Mouse (Mus musculus) gastrocnemius, postnatal 10 days (tissue): ENCODE data around the gene Tnf. TPM values are rescaled to one million over a fixed set of nuclear protein-coding genes. Genes with fewer than 3 reads are reported as not detected.

Experiments
- DNase-seq: peaks from one replicate; pipeline ENCODE4 v3.0.0; 2021; ENCODE audit warnings: mixed read lengths
- microRNA-seq, 2 experiments: library from miRNA; unstranded; fragments of <30 nt; microRNA quantifications; one replicate each; pipeline ENCODE4 v1.2.0; 2021
- total RNA-seq, 2 experiments: library from RNA; stranded (reverse); gene quantifications; 2 replicates each; pipeline ENCODE4 v1.2.3; 2021

Tnf gene
- total RNA-seq, 2 experiments from 2014 or later, result 0.23 to 0.99 TPM

GRCm38 (mm10) chr17:35153077-35153476, 48.7 kb downstream of the Tnf start:
- no peak for DNase-seq

GRCm38 (mm10) chr17:35152121-35152520, 49.7 kb downstream of the Tnf start:
- no peak for DNase-seq

Small RNA genes within 50 kb of the gene (microRNA-seq; reads per million reads assigned to microRNA genes)
- gene Mir6973a (0 reads per million in 2 experiments), gene Mir6974 (0 reads per million in 2 experiments), gene Mir6975 (0.50 to 0.95 reads per million in 2 experiments), gene Mir8094 (0 reads per million in 2 experiments)

Other genes starting within 250 kb of the Tnf start
- 1 to 10 TPM; 2.2 to 4.3 TPM for gene Hspa1b, start 242.8 kb downstream of the Tnf start, total RNA-seq
- not detected for gene Gm20481, start 232.1 kb downstream of the Tnf start, total RNA-seq
- 1 to 10 TPM; 3.8 to 6.4 TPM for gene Hspa1a, start 229.9 kb downstream of the Tnf start, total RNA-seq
- gene Hspa1l, start 229.3 kb downstream of the Tnf start, total RNA-seq, result 1 to 10 TPM; 6.2 to 9.9 TPM
- 10 to 100 TPM; 24.7 to 28.2 TPM for gene Lsm2, start 220.1 kb downstream of the Tnf start, total RNA-seq
- gene Vars, start 201.0 kb downstream of the Tnf start, total RNA-seq, result 10 to 100 TPM; 31.4 to 40.7 TPM
- gene Vwa7, start 185.4 kb downstream of the Tnf start, total RNA-seq, result 1 to 10 TPM; 2.0 to 2.5 TPM
- gene Sapcd1, start 174.0 kb downstream of the Tnf start, total RNA-seq, result 1 to 10 TPM; 2.8 to 3.1 TPM
- gene Msh5, start 155.3 kb downstream of the Tnf start, total RNA-seq, result 1 to 10 TPM; 1.5 to 3.5 TPM
- gene Clic1, start 152.0 kb downstream of the Tnf start, total RNA-seq, result 10 to 100 TPM; 39.2 to 50.5 TPM
- gene Ddah2, start 143.0 kb downstream of the Tnf start, total RNA-seq, result 10 to 100 TPM; 45.3 to 51.9 TPM
- gene Ly6g6c, start 136.6 kb downstream of the Tnf start, total RNA-seq, result not detected
- under 1 TPM in 1 of 2 experiments, not detected in 1; 0.20 TPM for gene Mpig6b, start 135.8 kb downstream of the Tnf start, total RNA-seq
- not detected for gene Ly6g6e, start 125.1 kb downstream of the Tnf start, total RNA-seq
- under 1 TPM in 1 of 2 experiments, not detected in 1; 0.97 TPM for gene Ly6g6d, start 123.9 kb downstream of the Tnf start, total RNA-seq
- under 1 TPM in 1 of 2 experiments, not detected in 1; 0.23 TPM for gene Ly6g6f, start 116.4 kb downstream of the Tnf start, total RNA-seq
- 10 to 100 TPM; 59.1 to 65.0 TPM for gene Abhd16a, start 112.7 kb downstream of the Tnf start, total RNA-seq
- gene Ly6g5c, start 93.7 kb downstream of the Tnf start, total RNA-seq, result not detected
- under 1 TPM in 1 of 2 experiments, not detected in 1; 0.34 TPM for gene Ly6g5b, start 86.6 kb downstream of the Tnf start, total RNA-seq
- 1 to 10 TPM; 4.9 to 6.3 TPM for gene Gpank1, start 80.6 kb downstream of the Tnf start, total RNA-seq
- gene Csnk2b, start 80.0 kb downstream of the Tnf start, total RNA-seq, result 100 to 1,000 TPM; 165 to 166 TPM
- 10 to 100 TPM; 11.8 to 18.8 TPM for gene D17H6S53E, start 75.6 kb downstream of the Tnf start, total RNA-seq
- gene Apom, start 70.0 kb downstream of the Tnf start, total RNA-seq, result not detected
- gene Bag6, start 66.8 kb downstream of the Tnf start, total RNA-seq, result 100 to 1,000 TPM; 217 to 220 TPM
- 100 to 1,000 TPM; 128 to 149 TPM for gene Prrc2a, start 37.1 kb downstream of the Tnf start, total RNA-seq
- gene Aif1, start 25.9 kb downstream of the Tnf start, total RNA-seq, result 1 to 10 TPM; 2.4 to 2.6 TPM
- gene Lst1, start 13.6 kb downstream of the Tnf start, total RNA-seq, result 1 to 10 TPM; 4.6 to 5.3 TPM
- under 1 TPM; 0.68 to 0.75 TPM for gene Ltb, start 7.6 kb downstream of the Tnf start, total RNA-seq
- under 1 TPM in 1 of 2 experiments, not detected in 1; 0.16 TPM for gene Lta, start 3.3 kb upstream of the Tnf start, total RNA-seq
- gene Gm16181, start 18.8 kb upstream of the Tnf start, total RNA-seq, result not detected
- gene Atp6v1g2, start 31.7 kb upstream of the Tnf start, total RNA-seq, result 1 to 10 TPM; 2.1 to 3.3 TPM
- 10 to 100 TPM in 1 of 2 experiments, 1 to 10 TPM in 1; 9.9 to 11.1 TPM for gene Nfkbil1, start 33.8 kb upstream of the Tnf start, total RNA-seq
- 100 to 1,000 TPM; 147 to 169 TPM for gene Ddx39b, start 39.7 kb upstream of the Tnf start, total RNA-seq
- gene H2-D1, start 60.7 kb upstream of the Tnf start, total RNA-seq, result 10 to 100 TPM; 39.3 to 47.2 TPM
- gene H2-Q1, start 118.4 kb upstream of the Tnf start, total RNA-seq, result under 1 TPM; 0.23 to 0.70 TPM
- gene H2-Q2, start 140.2 kb upstream of the Tnf start, total RNA-seq, result under 1 TPM; 0.34 to 0.45 TPM
- 1 to 10 TPM; 5.1 to 6.0 TPM for gene H2-Q4, start 177.6 kb upstream of the Tnf start, total RNA-seq
- gene H2-Q6, start 222.8 kb upstream of the Tnf start, total RNA-seq, result under 1 TPM in 1 of 2 experiments, not detected in 1; 0.43 TPM
- 1 to 10 TPM in 1 of 2 experiments, under 1 TPM in 1; 0.68 to 1.4 TPM for gene H2-Q7, start 237.1 kb upstream of the Tnf start, total RNA-seq